Mouse (Mus musculus) embryo, embryonic 10.5 days (tissue): Measurements from ENCODE around the gene Fmo1.

Experiments
- DNase-seq: peaks from one replicate; pipeline ENCODE4 v3.0.0-alpha.2; 2015; ENCODE audit warnings: low spot score

The Fmo1 gene

GRCm38 (mm10) chr1:162866280-162866681 is at the start of gene Fmo1:
Fmo1 (minus strand) TSS chr1:162866610.
- no peak for DNase-seq

GRCm38 (mm10) chr1:162914932-162915556 is 48.6 kb upstream of the Fmo1 start:
- DNase-seq = no peak

- no peak for DNase-seq
These were observed 45.7 kb upstream of the Fmo1 start for GRCm38 (mm10) chr1:162912085-162912484.

GRCm38 (mm10) chr1:162901879-162902278 is 35.5 kb upstream of the Fmo1 start:
- DNase-seq = no peak

- DNase-seq = no peak
These were observed 31.7 kb upstream of the Fmo1 start, which contains the start of gene Fmo2 for GRCm38 (mm10) chr1:162897838-162898811. Fmo2 (minus strand) TSS chr1:162898726.

- DNase-seq = peak; percentile 81
These were observed 29.5 kb upstream of the Fmo1 start for GRCm38 (mm10) chr1:162895900-162896299.

- no peak for DNase-seq
These were observed 26.6 kb upstream of the Fmo1 start for GRCm38 (mm10) chr1:162893014-162893413.

GRCm38 (mm10) chr1:162891980-162892451 is 25.6 kb upstream of the Fmo1 start:
- DNase-seq = no peak

- no peak for DNase-seq
These were observed 22.2 kb upstream of the Fmo1 start for GRCm38 (mm10) chr1:162888646-162889045.

GRCm38 (mm10) chr1:162887644-162888043 is 21.2 kb upstream of the Fmo1 start:
- no peak for DNase-seq

- DNase-seq = no peak
These were observed 19.9 kb upstream of the Fmo1 start for GRCm38 (mm10) chr1:162886138-162886816.

- DNase-seq = no peak
These were observed 16.3 kb upstream of the Fmo1 start for GRCm38 (mm10) chr1:162882681-162883080.

- peak; percentile 59 for DNase-seq
These were observed 13.4 kb upstream of the Fmo1 start for GRCm38 (mm10) chr1:162879595-162880369.

GRCm38 (mm10) chr1:162875091-162875490 is 8.7 kb upstream of the Fmo1 start:
- no peak for DNase-seq

GRCm38 (mm10) chr1:162871701-162872311 is 5.4 kb upstream of the Fmo1 start:
- DNase-seq = peak; percentile 52

GRCm38 (mm10) chr1:162870978-162871377 is 4.6 kb upstream of the Fmo1 start:
- DNase-seq = no peak

GRCm38 (mm10) chr1:162867396-162867795 is 986 bp upstream of the Fmo1 start:
- no peak for DNase-seq

GRCm38 (mm10) chr1:162865493-162865830 is 948 bp downstream of the Fmo1 start:
- no peak for DNase-seq

- no peak for DNase-seq
These were observed 1.5 kb downstream of the Fmo1 start for GRCm38 (mm10) chr1:162864816-162865492.

GRCm38 (mm10) chr1:162864279-162864678 is 2.1 kb downstream of the Fmo1 start:
- DNase-seq = no peak

- no peak for DNase-seq
These were observed 2.8 kb downstream of the Fmo1 start for GRCm38 (mm10) chr1:162863579-162863978.
